Mouse (Mus musculus): ENCODE data around the gene Mtcp1.
A peak's percentile ranks its signal among the peaks of the same experiment; 100 is the strongest.

Gene Mtcp1

DNA sequence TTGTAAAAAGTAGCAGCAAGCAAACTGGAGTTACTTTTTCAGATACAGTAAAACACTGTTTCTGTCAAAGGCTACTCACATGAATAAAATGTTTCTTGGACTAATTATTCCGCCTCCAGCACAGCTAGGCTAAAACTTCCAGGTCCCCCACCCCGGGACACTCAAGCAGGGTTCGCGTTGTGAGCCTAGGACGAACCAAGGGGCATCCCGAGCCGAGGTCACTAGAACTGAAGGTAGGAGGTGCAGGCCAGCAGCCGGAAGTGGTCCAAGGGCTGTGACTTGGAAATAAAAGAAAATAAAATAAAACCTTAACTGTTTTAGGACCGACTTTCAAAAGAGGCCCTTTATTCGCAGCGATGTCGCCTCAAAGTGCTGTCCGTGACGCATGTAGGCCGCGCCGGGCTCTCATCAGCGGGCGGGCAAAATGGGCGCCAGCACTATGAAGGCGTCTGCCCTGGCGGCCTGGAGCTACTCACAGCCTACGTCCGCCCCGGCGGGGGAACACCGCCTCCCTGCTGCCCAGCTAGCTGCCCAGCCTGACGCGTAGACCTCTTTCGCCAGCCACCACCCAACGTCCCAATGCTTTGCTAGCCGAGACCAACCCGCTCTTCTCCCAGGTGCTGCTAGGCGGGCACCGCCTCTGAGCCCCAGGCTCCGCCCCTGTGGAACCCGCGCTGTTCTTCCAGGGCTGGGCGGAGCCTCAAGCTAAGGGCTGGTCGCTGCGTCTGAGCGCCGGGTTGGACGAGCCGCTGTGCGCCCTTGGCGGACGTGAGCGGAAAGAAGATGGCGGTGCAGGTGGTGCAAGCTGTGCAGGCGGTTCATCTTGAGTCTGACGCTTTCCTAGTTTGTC, at the start of gene Mtcp1, which contains the start of the genes Cmc4 and Brcc3:
Gene Mtcp1 (minus strand): TSS at position 653 of the 850 bp plus-strand sequence.
Gene Cmc4 (minus strand): TSS at position 649 of the 850 bp plus-strand sequence.
Gene Brcc3 (plus strand): TSS at position 693 of the 850 bp plus-strand sequence.
- DNase-seq (ENCODE audit: low spot score in 2 of 2) = peak; percentile 79 to 80

DNA sequence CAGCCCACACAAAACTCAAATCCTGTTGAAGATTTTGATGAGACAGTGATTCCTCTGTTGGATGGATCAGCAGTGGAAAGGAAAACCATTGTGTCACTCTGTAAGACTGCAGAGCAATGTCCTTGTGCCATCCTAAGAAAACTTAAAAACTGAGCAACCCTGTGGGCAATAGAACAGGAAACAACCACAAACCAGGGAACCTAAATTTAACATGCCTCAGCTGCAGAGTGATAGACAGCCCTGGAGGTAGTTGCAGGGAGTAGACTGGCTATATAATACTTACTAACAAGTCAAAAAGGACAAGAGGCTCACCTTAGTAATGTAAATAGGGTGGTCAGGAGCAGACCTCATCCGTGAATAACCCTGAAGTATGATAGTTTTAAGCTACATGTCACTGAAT, 38.2 kb upstream of the Mtcp1 start:
- no peak for DNase-seq (ENCODE audit: low spot score in 2 of 2)

DNA sequence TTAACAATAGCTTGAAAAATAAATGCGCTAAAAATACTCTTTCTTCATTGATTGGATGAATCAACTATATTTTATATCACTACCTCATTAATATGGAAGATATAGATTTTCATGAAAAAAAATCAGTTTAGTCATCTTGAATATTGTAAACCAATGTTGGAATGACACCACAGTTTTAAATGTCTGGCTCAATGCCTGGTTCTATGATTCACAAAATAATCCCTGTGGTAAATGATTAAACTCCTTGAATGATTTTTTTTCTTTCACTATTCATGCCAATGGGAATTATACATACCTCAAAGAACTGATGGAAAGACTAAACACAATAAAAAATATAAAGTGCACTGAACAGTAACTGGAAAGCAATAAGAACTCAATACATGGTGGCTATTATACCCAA, 6.7 kb downstream of the Mtcp1 start:
- no peak for DNase-seq (ENCODE audit: low spot score in 2 of 2)

DNA sequence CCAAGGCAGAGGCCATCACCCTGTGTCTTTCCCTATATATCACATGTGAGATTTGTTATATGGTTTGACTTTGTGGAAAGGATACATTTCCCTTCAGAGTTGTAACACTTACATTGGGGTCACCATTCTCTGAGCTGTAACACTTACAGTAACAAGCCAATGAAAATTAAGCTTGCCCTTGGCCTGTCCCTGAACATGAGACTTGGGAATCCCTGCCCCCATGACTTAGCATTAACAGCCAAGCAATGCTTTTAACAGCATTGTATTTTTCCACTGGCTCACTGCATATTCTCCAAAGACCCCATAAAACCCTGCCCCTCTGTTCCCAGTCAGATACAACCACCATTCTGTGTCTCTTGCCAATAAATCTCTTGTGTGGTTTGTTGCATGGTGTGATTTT, 13.0 kb downstream of the Mtcp1 start:
- DNase-seq (ENCODE audit: low spot score in 2 of 2) = no peak

GRCm38 (mm10) chrX:75402668-75403067, 13.7 kb downstream of the Mtcp1 start:
- DNase-seq (ENCODE audit: low spot score in 2 of 2) = no peak

DNA sequence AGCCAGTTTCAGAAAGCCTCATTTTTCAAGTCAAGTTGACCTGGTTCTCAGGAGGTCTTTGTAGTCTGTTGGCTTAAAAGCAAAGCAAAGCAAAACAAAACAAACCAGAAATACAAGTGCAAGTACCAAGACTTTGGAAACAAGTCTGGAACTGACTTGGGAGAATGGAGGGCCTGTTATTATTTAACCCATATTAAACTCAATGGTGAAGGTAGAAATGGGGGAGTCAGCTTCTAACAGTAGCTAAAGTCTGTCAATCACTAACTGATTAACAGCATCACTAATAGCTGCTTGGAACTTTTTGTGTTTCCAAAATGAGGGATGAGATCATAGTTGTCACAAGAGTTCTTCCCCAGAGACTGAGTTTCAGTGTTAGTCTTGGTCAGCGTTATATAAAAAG, 16.9 kb downstream of the Mtcp1 start:
- DNase-seq (ENCODE audit: low spot score in 2 of 2) = no peak

DNA sequence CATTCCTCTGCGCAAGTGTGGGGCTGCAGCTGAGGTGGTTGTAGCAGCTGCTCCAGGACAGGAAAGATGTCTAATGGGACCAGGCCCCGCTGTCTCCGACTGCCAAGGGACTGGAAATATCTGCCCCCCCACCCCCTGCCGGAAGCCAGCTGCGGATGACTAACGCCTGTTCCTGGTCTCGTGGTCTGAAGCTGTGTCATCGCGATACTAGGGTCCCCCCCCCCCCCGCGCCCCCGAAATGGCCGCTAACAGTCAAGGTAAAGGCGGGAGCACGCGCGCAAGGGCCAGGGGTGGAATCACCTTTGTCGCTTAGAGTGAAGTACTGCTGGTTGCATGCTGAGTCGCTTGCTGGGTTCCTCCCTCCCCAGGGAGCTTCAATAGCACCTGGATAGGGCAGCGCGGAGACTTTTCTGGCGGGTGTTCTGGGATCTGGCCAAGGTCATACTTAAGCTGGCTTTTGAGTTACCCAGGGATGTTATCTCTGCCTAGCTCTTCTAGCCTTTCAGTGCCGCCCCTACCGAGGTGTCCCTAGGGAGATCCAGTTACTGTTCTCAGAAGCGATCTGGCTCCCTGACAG, 34.1 kb downstream of the Mtcp1 start, which contains the start of the genes Fundc2 and F8:
Gene Fundc2 (plus strand): TSS at position 205 of the 577 bp plus-strand sequence.
Gene F8 (minus strand): TSS at position 421 of the 577 bp plus-strand sequence.
- DNase-seq (ENCODE audit: low spot score in 2 of 2) = peak; percentile 35 to 52

GRCm38 (mm10) chrX:75381699-75382098, 34.7 kb downstream of the Mtcp1 start:
- DNase-seq (ENCODE audit: low spot score in 2 of 2) = no peak

DNA sequence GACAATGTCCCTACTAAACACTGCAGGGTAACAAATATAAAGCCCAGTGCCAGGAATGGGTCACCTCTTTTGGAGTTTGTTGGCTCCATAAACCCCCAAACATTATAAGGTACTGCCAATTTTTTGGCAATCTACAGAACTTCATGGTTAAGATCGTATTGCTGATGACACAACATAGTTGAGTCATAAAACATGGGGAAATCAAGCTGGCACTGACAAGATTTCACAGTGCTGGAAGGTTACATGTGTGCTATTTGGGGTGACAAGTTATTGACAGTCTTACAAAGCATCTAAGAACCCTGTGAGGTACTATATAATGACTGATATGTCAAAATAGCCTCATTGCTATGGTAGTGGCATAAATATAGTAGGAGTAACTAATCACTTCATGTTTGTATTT, 35.2 kb downstream of the Mtcp1 start:
- no peak for DNase-seq (ENCODE audit: low spot score in 2 of 2)

DNA sequence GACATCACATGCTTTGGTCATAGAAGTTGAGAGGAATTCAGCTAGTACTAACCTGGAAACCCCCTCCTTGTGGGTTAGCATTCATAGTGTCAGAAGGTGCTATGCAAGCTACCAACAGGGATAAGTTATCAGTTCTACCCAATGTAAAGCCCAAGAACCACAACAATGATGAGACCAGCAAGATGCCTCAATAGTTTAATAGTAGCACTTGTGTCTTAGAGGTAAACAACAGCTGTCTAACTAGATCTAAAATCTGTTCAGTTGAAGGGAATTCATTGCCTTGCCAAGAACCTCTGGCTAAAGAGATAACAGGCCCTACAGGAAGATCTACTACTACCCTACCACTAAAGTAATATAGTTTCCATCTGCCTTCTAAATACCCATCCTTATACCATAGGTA, 39.6 kb downstream of the Mtcp1 start:
- no peak for DNase-seq (ENCODE audit: low spot score in 2 of 2)

DNA sequence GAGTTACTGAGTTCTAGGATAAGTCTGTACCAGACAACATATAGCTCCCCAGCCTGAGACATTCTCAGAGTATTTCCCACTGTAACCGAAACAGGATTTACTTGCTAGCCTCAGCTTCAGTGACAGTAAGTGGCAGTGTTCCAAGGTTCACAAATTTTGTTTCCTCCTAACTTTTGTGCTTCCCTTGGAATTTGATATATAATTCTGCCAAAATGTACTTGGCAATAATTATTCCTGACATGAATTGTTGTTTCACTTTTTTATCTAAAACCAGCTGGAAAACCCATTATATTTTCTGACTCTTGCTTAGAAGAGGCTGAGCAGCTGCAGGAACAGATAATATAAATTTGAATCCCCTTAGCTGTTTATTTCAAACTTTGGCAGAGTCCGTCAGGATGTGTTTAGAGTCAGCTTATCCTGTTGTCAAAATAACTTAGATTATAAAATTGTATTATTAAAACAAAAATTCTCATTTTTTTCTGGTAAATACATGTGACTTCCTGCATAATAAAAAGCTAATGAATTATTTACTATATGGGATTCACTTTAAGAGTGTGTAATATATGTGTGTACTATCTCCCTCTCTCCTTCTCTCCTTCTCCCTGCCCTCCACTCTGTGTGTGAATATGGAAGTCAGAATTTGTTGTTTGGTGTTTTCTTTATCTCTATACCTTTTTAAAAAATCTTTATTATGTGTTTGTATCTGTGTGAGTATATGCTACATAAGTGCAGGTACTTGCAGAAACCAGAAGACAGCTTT, 43.5 kb downstream of the Mtcp1 start:
- DNase-seq (ENCODE audit: low spot score in 2 of 2) = no peak

DNA sequence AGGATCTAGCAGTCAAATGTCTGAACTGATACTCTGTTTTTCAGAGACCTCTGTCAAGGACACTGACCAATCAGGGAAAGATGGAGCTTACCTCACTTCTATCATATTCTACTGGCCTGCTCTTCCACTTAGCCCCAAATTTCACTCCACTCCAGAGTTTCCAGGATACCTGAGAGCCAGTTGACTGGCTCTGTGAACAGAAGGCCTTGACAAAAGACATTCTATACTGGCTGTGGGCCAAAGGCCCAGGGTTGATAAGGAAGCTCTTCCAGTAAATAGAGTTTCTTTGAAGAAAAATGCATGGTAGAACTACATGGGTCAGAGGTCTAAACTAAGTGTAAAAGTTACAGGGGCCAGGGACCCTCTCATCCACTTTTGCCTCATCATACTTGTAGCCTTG, 46.2 kb downstream of the Mtcp1 start:
- no peak for DNase-seq (ENCODE audit: low spot score in 2 of 2)

Measured in right cerebral cortex, postnatal 36 days (tissue).